Mouse (Mus musculus) stomach, embryonic 16.5 days (tissue): ENCODE measurements around the gene Edaradd. TPM values are rescaled to one million over a fixed set of nuclear protein-coding genes. Genes with fewer than 3 reads are reported as not detected.
A peak's percentile ranks its signal among the peaks of the same experiment; 100 is the strongest.

Experiments
- ATAC-seq: fragments of 200-750 bp; cut with Nextera tagmentation; 2 replicates; pipeline ENCODE4 v1.8.0; 2017; ENCODE audit warnings: moderate number of reproducible peaks, moderate TSS enrichment; ENCODE audit not compliant: insufficient read depth, low FRiP score
- H3K27ac ChIP-seq: fragments of 300-500 bp; sonication (generic); 2 replicates; pipeline ENCODE4 v1.5.1; 2014; ENCODE audit warnings: low read length
- H3K27me3 ChIP-seq: fragments of 300-500 bp; sonication (generic); 2 replicates; pipeline ENCODE4 v1.6.1; 2014; ENCODE audit warnings: low read length, control low read depth, mixed read lengths; ENCODE audit not compliant: control insufficient read depth, insufficient read depth
- H3K36me3 ChIP-seq: fragments of 300-500 bp; sonication (generic); 2 replicates; pipeline ENCODE4 v1.6.1; 2014; ENCODE audit warnings: low read length; ENCODE audit not compliant: control insufficient read depth, insufficient read depth
- H3K4me1 ChIP-seq: fragments of 300-500 bp; sonication (generic); 2 replicates; pipeline ENCODE4 v1.6.1; 2014; ENCODE audit warnings: low read length, control low read depth, mixed read lengths; ENCODE audit not compliant: control insufficient read depth, insufficient read depth
- H3K4me2 ChIP-seq: fragments of 300-500 bp; sonication (generic); 2 replicates; pipeline ENCODE4 v1.6.1; 2014; ENCODE audit warnings: low read depth, low read length, mixed read lengths
- H3K4me3 ChIP-seq: fragments of 300-500 bp; sonication (generic); replicated peaks from 2 replicates; pipeline ENCODE4 v1.5.1; 2014; ENCODE audit warnings: mild to moderate bottlenecking, low read length
- H3K9ac ChIP-seq: fragments of 300-500 bp; sonication (generic); 2 replicates; pipeline ENCODE4 v1.6.1; 2014; ENCODE audit warnings: low read length
- H3K9me3 ChIP-seq: fragments of 300-500 bp; sonication (generic); replicated peaks from 2 replicates; pipeline ENCODE4 v1.6.1; 2016; ENCODE audit warnings: low read length, control low read depth; ENCODE audit not compliant: control insufficient read depth
- WGBS: fragments of 180-500 bp; shearing (Covaris S2); extraction: QIAGEN DNeasy Blood & Tissue Kit; methylation state at CpG from one replicate; pipeline ENCODE4 v1.1.7; 2014; 5-methylcytosine and 5-hydroxymethylcytosine counted together
- polyA plus RNA-seq: library from polyadenylated mRNA; unstranded; fragments of >200 nt; fragmentation: Nextera tagmentation; extraction: Ambion mirVana; gene quantifications from 2 replicates; pipeline ENCODE4 v1.2.1, GENCODE M21; 2015

Edaradd gene
- polyA plus RNA-seq, 1 experiment from 2014 or later: 6.1 TPM

GRCm38 (mm10) chr13:12525678-12526077 lies 5.4 kb upstream of the Edaradd start:
- H3K9me3 ChIP-seq: no peaks in the 10 kb centered on the region
- no peaks in the 10 kb centered on the region for H3K27me3 ChIP-seq
- H3K4me1 ChIP-seq: no peaks in the 10 kb centered on the region
- no peak overlapping the region for H3K4me2 ChIP-seq
- H3K9ac ChIP-seq: no peak overlapping the region
- no peaks in the 10 kb centered on the region for H3K36me3 ChIP-seq
- H3K27ac ChIP-seq: no peak overlapping the region
- no peak for ATAC-seq
- no peak overlapping the region for H3K4me3 ChIP-seq
- WGBS: 89% methylated on average over 4 of the region's 4 CpGs

GRCm38 (mm10) chr13:12522346-12522745 lies 2.1 kb upstream of the Edaradd start:
- no peak overlapping the region for H3K4me2 ChIP-seq
- H3K27ac ChIP-seq: no peak overlapping the region
- ATAC-seq: no peak
- H3K9ac ChIP-seq: no peak overlapping the region
- peaks cover 6% of the 10 kb centered on the region; the same call in 1 of the 2 replicates for H3K27me3 ChIP-seq
- H3K9me3 ChIP-seq: no peaks in the 10 kb centered on the region
- no peak overlapping the region for H3K4me3 ChIP-seq
- no peaks in the 10 kb centered on the region for H3K36me3 ChIP-seq
- no peaks in the 10 kb centered on the region for H3K4me1 ChIP-seq

GRCm38 (mm10) chr13:12519371-12519770 lies 867 bp downstream of the Edaradd start:
- H3K36me3 ChIP-seq: no peaks in the 10 kb centered on the region
- 2% methylated on average over 18 of the region's 18 CpGs for WGBS
- H3K4me3 ChIP-seq: peak overlapping the region; percentile 61
- no peak overlapping the region for H3K27ac ChIP-seq
- peak overlapping the region; percentile 81 for H3K9ac ChIP-seq
- no peaks in the 10 kb centered on the region for H3K4me1 ChIP-seq
- H3K4me2 ChIP-seq: peak overlapping the region; percentile 99
- H3K27me3 ChIP-seq: peaks cover 6% of the 10 kb centered on the region; the same call in 1 of the 2 replicates
- no peaks in the 10 kb centered on the region for H3K9me3 ChIP-seq
- ATAC-seq: no peak

GRCm38 (mm10) chr13:12511189-12511965 lies 8.9 kb downstream of the Edaradd start:
- H3K36me3 ChIP-seq: no peaks in the 10 kb centered on the region
- H3K9me3 ChIP-seq: no peaks in the 10 kb centered on the region
- 47% methylated on average over 9 of the region's 9 CpGs for WGBS
- ATAC-seq: peak; percentile 88
- H3K27ac ChIP-seq: peak overlapping the region; percentile 42
- no peak overlapping the region for H3K4me2 ChIP-seq
- H3K9ac ChIP-seq: no peak overlapping the region
- H3K27me3 ChIP-seq: no peaks in the 10 kb centered on the region
- no peak overlapping the region for H3K4me3 ChIP-seq
- peaks cover 3% of the 10 kb centered on the region; the same call in 1 of the 2 replicates for H3K4me1 ChIP-seq

- no peaks in the 10 kb centered on the region for H3K36me3 ChIP-seq
- H3K4me3 ChIP-seq: no peak overlapping the region
- H3K9ac ChIP-seq: no peak overlapping the region
- H3K4me1 ChIP-seq: peaks cover 3% of the 10 kb centered on the region; the same call in 1 of the 2 replicates
- H3K9me3 ChIP-seq: no peaks in the 10 kb centered on the region
- H3K27me3 ChIP-seq: no peaks in the 10 kb centered on the region
- peak; percentile 57; the same call in 1 of the 2 replicates for ATAC-seq
- WGBS: 66% methylated on average over 6 of the region's 6 CpGs
- no peak overlapping the region for H3K4me2 ChIP-seq
- peak overlapping the region; percentile 18; the same call in 1 of the 2 replicates for H3K27ac ChIP-seq
These were observed 10.2 kb downstream of the Edaradd start for GRCm38 (mm10) chr13:12510032-12510431.

GRCm38 (mm10) chr13:12507426-12507825 lies 12.8 kb downstream of the Edaradd start:
- H3K27ac ChIP-seq: no peak overlapping the region
- H3K9ac ChIP-seq: no peak overlapping the region
- H3K4me3 ChIP-seq: no peak overlapping the region
- 84% methylated on average over 6 of the region's 6 CpGs for WGBS
- H3K27me3 ChIP-seq: no peaks in the 10 kb centered on the region
- H3K4me2 ChIP-seq: no peak overlapping the region
- no peaks in the 10 kb centered on the region for H3K9me3 ChIP-seq
- no peak for ATAC-seq
- H3K36me3 ChIP-seq: no peaks in the 10 kb centered on the region
- H3K4me1 ChIP-seq: peaks cover 8% of the 10 kb centered on the region; the same call in 1 of the 2 replicates

GRCm38 (mm10) chr13:12505359-12505758 lies 14.9 kb downstream of the Edaradd start:
- 70% methylated on average over 3 of the region's 3 CpGs for WGBS
- no peak overlapping the region for H3K27ac ChIP-seq
- no peak overlapping the region for H3K9ac ChIP-seq
- H3K9me3 ChIP-seq: no peaks in the 10 kb centered on the region
- peak; percentile 55; the same call in 1 of the 2 replicates for ATAC-seq
- H3K27me3 ChIP-seq: no peaks in the 10 kb centered on the region
- peaks cover 6% of the 10 kb centered on the region; the same call in 1 of the 2 replicates for H3K4me1 ChIP-seq
- no peak overlapping the region for H3K4me3 ChIP-seq
- no peaks in the 10 kb centered on the region for H3K36me3 ChIP-seq
- H3K4me2 ChIP-seq: no peak overlapping the region

- H3K9me3 ChIP-seq: no peaks in the 10 kb centered on the region
- no peak overlapping the region for H3K4me2 ChIP-seq
- ATAC-seq: peak; percentile 56; the same call in 1 of the 2 replicates
- H3K27ac ChIP-seq: peak overlapping the region; percentile 14; the same call in 1 of the 2 replicates
- no peak overlapping the region for H3K9ac ChIP-seq
- H3K4me3 ChIP-seq: no peak overlapping the region
- no peaks in the 10 kb centered on the region for H3K36me3 ChIP-seq
- WGBS: 45% methylated on average over 11 of the region's 11 CpGs
- H3K4me1 ChIP-seq: peaks cover 6% of the 10 kb centered on the region; the same call in 1 of the 2 replicates
- H3K27me3 ChIP-seq: no peaks in the 10 kb centered on the region
These were observed 16.9 kb downstream of the Edaradd start for GRCm38 (mm10) chr13:12503238-12503751.

GRCm38 (mm10) chr13:12502665-12503237 lies 17.5 kb downstream of the Edaradd start:
- no peaks in the 10 kb centered on the region for H3K9me3 ChIP-seq
- peaks cover 6% of the 10 kb centered on the region; the same call in 1 of the 2 replicates for H3K4me1 ChIP-seq
- no peak overlapping the region for H3K4me3 ChIP-seq
- no peak overlapping the region for H3K9ac ChIP-seq
- H3K27me3 ChIP-seq: no peaks in the 10 kb centered on the region
- peak overlapping the region; percentile 14; the same call in 1 of the 2 replicates for H3K27ac ChIP-seq
- no peaks in the 10 kb centered on the region for H3K36me3 ChIP-seq
- no peak overlapping the region for H3K4me2 ChIP-seq
- WGBS: 25% methylated on average over 4 of the region's 4 CpGs
- no peak for ATAC-seq
